Mouse (Mus musculus) myocyte (in vitro differentiated cells): ENCODE measurements around the gene Capn3. TPM values are rescaled to one million over a fixed set of nuclear protein-coding genes. Genes with fewer than 3 reads are reported as not detected.

Experiments used
- H3K27me3 ChIP-seq: one replicate; pipeline ENCODE4 v1.6.1; 2011; ENCODE audit not compliant: control insufficient read depth, insufficient read depth, insufficient read length
- H3K36me3 ChIP-seq: one replicate; pipeline ENCODE4 v1.6.1; 2011; ENCODE audit not compliant: control insufficient read depth, insufficient read depth
- H3K4me2 ChIP-seq: one replicate; pipeline ENCODE4 v1.6.1; 2011; ENCODE audit warnings: low read depth, control low read depth
- H3K4me3 ChIP-seq: one replicate; pipeline ENCODE4 v1.5.1; 2011; ENCODE audit warnings: mild to moderate bottlenecking, control low read depth, moderate library complexity
- H3K79me2 ChIP-seq: one replicate; pipeline ENCODE4 v1.6.1; 2011; ENCODE audit not compliant: control insufficient read depth, insufficient read depth
- H3ac ChIP-seq: one replicate; pipeline ENCODE4 v1.6.1; 2011; ENCODE audit not compliant: control insufficient read depth, insufficient read length
- CEBPB ChIP-seq: IDR thresholded peaks from 2 replicates; pipeline ENCODE4 v1.6.1; 2011; ENCODE audit warnings: mild to moderate bottlenecking, moderate library complexity; ENCODE audit not compliant: poor library complexity, insufficient read depth, severe bottlenecking
- E2F4 ChIP-seq: IDR thresholded peaks from one replicate; pipeline ENCODE4 v1.6.1; 2011; ENCODE audit warnings: mild to moderate bottlenecking, control low read depth, moderate library complexity; ENCODE audit not compliant: insufficient read depth
- MAX ChIP-seq: IDR thresholded peaks from one replicate; pipeline ENCODE4 v1.6.1; 2011; ENCODE audit warnings: low read depth, mild to moderate bottlenecking, control low read depth
- MYOD1 ChIP-seq, 3 experiments: IDR thresholded peaks; one replicate each; pipeline ENCODE4 v1.6.1; 2011; ENCODE audit warnings: control low read depth in 2 of 3, low read depth in 2 of 3, mild to moderate bottlenecking in 2 of 3, moderate library complexity in 1 of 3; ENCODE audit not compliant: insufficient read length in 2 of 3, control insufficient read depth in 1 of 3
- MYOG ChIP-seq, 3 experiments: IDR thresholded peaks; one replicate each; pipeline ENCODE4 v1.6.1; 2011; ENCODE audit warnings: control low read depth in 2 of 3, low read depth in 2 of 3, mild to moderate bottlenecking in 2 of 3; ENCODE audit not compliant: insufficient read length in 2 of 3, control insufficient read depth in 1 of 3, insufficient read depth in 1 of 3
- POLR2A ChIP-seq: IDR thresholded peaks from one replicate; pipeline ENCODE4 v1.6.1; 2011; ENCODE audit warnings: low read depth, mild to moderate bottlenecking, control low read depth, moderate library complexity; ENCODE audit not compliant: insufficient read length
- POLR2AphosphoS2 ChIP-seq: IDR thresholded peaks from one replicate; pipeline ENCODE4 v1.6.1; 2011; ENCODE audit warnings: low read depth, control low read depth; ENCODE audit not compliant: insufficient read length
- REST ChIP-seq: IDR thresholded peaks from one replicate; pipeline ENCODE4 v1.6.1; 2011; ENCODE audit warnings: mild to moderate bottlenecking, control low read depth, moderate library complexity; ENCODE audit not compliant: insufficient read depth, insufficient read length
- SRF ChIP-seq: IDR thresholded peaks from one replicate; pipeline ENCODE4 v1.6.1; 2011; ENCODE audit warnings: low read depth; ENCODE audit not compliant: control insufficient read depth, insufficient read length
- TCF12 ChIP-seq: IDR thresholded peaks from one replicate; pipeline ENCODE4 v1.6.1; 2011; ENCODE audit warnings: mild to moderate bottlenecking, control low read depth; ENCODE audit not compliant: poor library complexity, insufficient read depth, severe bottlenecking
- TCF3 ChIP-seq: IDR thresholded peaks from one replicate; pipeline ENCODE4 v1.6.1; 2011; ENCODE audit warnings: low read depth, control low read depth; ENCODE audit not compliant: insufficient read length
- USF1 ChIP-seq: IDR thresholded peaks from one replicate; pipeline ENCODE4 v1.6.1; 2011; ENCODE audit warnings: low read depth, mild to moderate bottlenecking, control low read depth, moderate library complexity
- polyA plus RNA-seq: library from polyadenylated mRNA; unstranded; fragments of >200 nt; fragmentation: generic; extraction: Trizol; gene quantifications from one replicate; pipeline ENCODE4 v1.2.1, GENCODE M21; 2012; ENCODE audit warnings: missing spikeins

The Capn3 gene
- polyA plus RNA-seq = 15.9 TPM

DNA sequence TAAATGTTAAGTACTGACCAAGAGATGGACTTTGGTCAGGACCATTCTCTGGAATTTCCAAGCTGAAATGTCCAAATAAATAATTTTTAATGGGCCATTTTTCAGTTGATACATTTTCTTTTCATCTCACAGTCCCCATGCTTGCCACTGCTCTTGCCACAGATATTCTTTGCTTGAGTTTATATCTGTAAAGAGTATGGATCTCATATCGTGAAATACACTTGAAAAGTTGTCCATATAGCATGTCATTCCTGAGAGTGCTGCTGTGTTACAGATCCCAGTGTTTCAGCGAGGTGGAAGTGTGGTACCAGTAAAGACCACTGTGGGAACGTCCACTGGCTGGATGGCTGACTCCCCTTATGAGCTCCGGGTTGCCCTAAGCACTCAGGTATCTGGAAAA, at the start of gene Capn3:
Gene Capn3 (plus strand): TSS at position 301 of the 400 bp plus-strand sequence.
- Histone ChIP-seq H3K27me3 (no peaks in the 10 kb centered on the region), H3K79me2 (no peaks in the 10 kb centered on the region), H3K36me3 (no peaks in the 10 kb centered on the region), H3K4me3 (no peak within 1 kb of the TSS), H3ac (no peak within 1 kb of the TSS), H3K4me2 (no peak within 1 kb of the TSS)
- TF ChIP-seq MYOD1 (IDR thresholded peaks at IDR 0.05; ENCODE audit: control insufficient read depth in 1 of 3, insufficient read length in 2 of 3, low read depth in 2 of 3) (no peak), REST (no peak), SRF (no peak), CEBPB (no peak), POLR2AphosphoS2 (no peak), TCF3 (no peak), USF1 (no peak), MYOG (IDR thresholded peaks at IDR 0.05; ENCODE audit: control insufficient read depth in 1 of 3, insufficient read depth in 1 of 3, insufficient read length in 2 of 3, low read depth in 2 of 3) (no peak)

GRCm38 (mm10) chr2:120411096-120411628, 44.7 kb upstream of the Capn3 start:
- Histone ChIP-seq H3K36me3 (no peaks in the 10 kb centered on the region), H3K79me2 (no peaks in the 10 kb centered on the region), H3K4me2 (no peak overlapping the region), H3K27me3 (no peaks in the 10 kb centered on the region), H3K4me3 (no peak overlapping the region), H3ac (no peak overlapping the region)
- no peak for TF ChIP-seq MYOD1 (IDR thresholded peaks at IDR 0.05; ENCODE audit: control insufficient read depth in 1 of 3, insufficient read length in 2 of 3, low read depth in 2 of 3)
- TF ChIP-seq POLR2A = no peak
- no peak for TF ChIP-seq TCF12

- H3K79me2 ChIP-seq = no peaks in the 10 kb centered on the region
- no peak for TF ChIP-seq TCF12
- no peak for TF ChIP-seq POLR2AphosphoS2
- no peak for TF ChIP-seq SRF
- TF ChIP-seq CEBPB = no peak
- no peak for TF ChIP-seq TCF3
- TF ChIP-seq USF1 = no peak
- TF ChIP-seq REST = no peak
- TF ChIP-seq POLR2A = no peak
- TF ChIP-seq MYOD1 (IDR thresholded peaks at IDR 0.05; ENCODE audit: control insufficient read depth in 1 of 3, insufficient read length in 2 of 3, low read depth in 2 of 3) = no peak
- TF ChIP-seq MAX = no peak
- no peak for TF ChIP-seq MYOG (IDR thresholded peaks at IDR 0.05; ENCODE audit: control insufficient read depth in 1 of 3, insufficient read depth in 1 of 3, insufficient read length in 2 of 3, low read depth in 2 of 3)
- TF ChIP-seq E2F4 = no peak
- H3K27me3 ChIP-seq = no peaks in the 10 kb centered on the region
- H3ac ChIP-seq = no peak overlapping the region
- no peak overlapping the region for H3K4me3 ChIP-seq
- H3K36me3 ChIP-seq = no peaks in the 10 kb centered on the region
- no peak overlapping the region for H3K4me2 ChIP-seq
Measured at GRCm38 (mm10) chr2:120414113-120414512, 41.7 kb upstream of the Capn3 start.

- TF ChIP-seq POLR2AphosphoS2 (no peak), MYOG (IDR thresholded peaks at IDR 0.05; ENCODE audit: control insufficient read depth in 1 of 3, insufficient read depth in 1 of 3, insufficient read length in 2 of 3, low read depth in 2 of 3) (no peak), MAX (no peak), SRF (no peak), CEBPB (no peak), TCF3 (no peak), USF1 (no peak), REST (no peak)
- H3K4me3 ChIP-seq = no peak overlapping the region
- no peaks in the 10 kb centered on the region for H3K27me3 ChIP-seq
Measured at GRCm38 (mm10) chr2:120414738-120415414, 40.9 kb upstream of the Capn3 start.

GRCm38 (mm10) chr2:120424386-120424785, 31.4 kb upstream of the Capn3 start:
- Histone ChIP-seq H3ac (no peak overlapping the region), H3K4me3 (no peak overlapping the region), H3K27me3 (no peaks in the 10 kb centered on the region), H3K4me2 (no peak overlapping the region), H3K79me2 (no peaks in the 10 kb centered on the region), H3K36me3 (no peaks in the 10 kb centered on the region)
- TF ChIP-seq POLR2A (no peak), CEBPB (no peak), REST (no peak), TCF12 (no peak), MYOG (IDR thresholded peaks at IDR 0.05; ENCODE audit: control insufficient read depth in 1 of 3, insufficient read depth in 1 of 3, insufficient read length in 2 of 3, low read depth in 2 of 3) (no peak), SRF (no peak), USF1 (no peak), E2F4 (no peak), TCF3 (no peak), MYOD1 (IDR thresholded peaks at IDR 0.05; ENCODE audit: control insufficient read depth in 1 of 3, insufficient read length in 2 of 3, low read depth in 2 of 3) (no peak)

More at GRCm38 (mm10) chr2:120414738-120415414, 40.9 kb upstream of the Capn3 start:
- no peaks in the 10 kb centered on the region for H3K79me2 ChIP-seq
- H3K4me2 ChIP-seq = no peak overlapping the region
- no peaks in the 10 kb centered on the region for H3K36me3 ChIP-seq
- no peak overlapping the region for H3ac ChIP-seq
